Mouse (Mus musculus) midbrain, embryonic 16.5 days (tissue): ENCODE data around the gene Ssb. TPM values are rescaled to one million over a fixed set of nuclear protein-coding genes. Genes with fewer than 3 reads are reported as not detected.

Source experiments
- ATAC-seq: fragments of 200-750 bp; cut with Nextera tagmentation; 2 replicates; pipeline ENCODE4 v1.8.0; 2017; ENCODE audit warnings: moderate TSS enrichment
- H3K27ac ChIP-seq: fragments of 300-500 bp; sonication (generic); 2 replicates; pipeline ENCODE4 v1.5.1; 2014; ENCODE audit warnings: mild to moderate bottlenecking, low read length, mixed read lengths
- H3K27me3 ChIP-seq: fragments of 300-500 bp; sonication (generic); 2 replicates; pipeline ENCODE4 v1.6.1; 2014; ENCODE audit warnings: low read depth, low read length, mixed read lengths; ENCODE audit not compliant: control insufficient read depth, insufficient read depth
- H3K36me3 ChIP-seq: fragments of 300-500 bp; sonication (generic); 2 replicates; pipeline ENCODE4 v1.6.1; 2014; ENCODE audit warnings: mild to moderate bottlenecking, low read length, moderate library complexity, mixed read lengths; ENCODE audit not compliant: control insufficient read depth, insufficient read depth
- H3K4me1 ChIP-seq: fragments of 300-500 bp; sonication (generic); 2 replicates; pipeline ENCODE4 v1.6.1; 2014; ENCODE audit warnings: mild to moderate bottlenecking, low read length, mixed read lengths; ENCODE audit not compliant: control insufficient read depth, insufficient read depth
- H3K4me2 ChIP-seq: fragments of 300-500 bp; sonication (generic); 2 replicates; pipeline ENCODE4 v1.6.1; 2014; ENCODE audit warnings: mild to moderate bottlenecking, low read length, mixed read lengths
- H3K4me3 ChIP-seq: fragments of 300-500 bp; sonication (generic); 2 replicates; pipeline ENCODE4 v1.5.1; 2014; ENCODE audit warnings: low read depth, mild to moderate bottlenecking, low read length, moderate library complexity, mixed read lengths
- H3K9ac ChIP-seq: fragments of 300-500 bp; sonication (generic); 2 replicates; pipeline ENCODE4 v1.6.1; 2014; ENCODE audit warnings: low read depth, low read length, mixed read lengths
- H3K9me3 ChIP-seq: fragments of 300-500 bp; sonication (generic); replicated peaks from 2 replicates; pipeline ENCODE4 v1.6.1; 2014; ENCODE audit warnings: mild to moderate bottlenecking, low read length, mixed read lengths; ENCODE audit not compliant: control insufficient read depth, poor library complexity, severe bottlenecking
- WGBS: fragments of 180-500 bp; shearing (Covaris S2); extraction: QIAGEN DNeasy Blood & Tissue Kit; methylation state at CpG from one replicate; pipeline ENCODE4 v1.1.7; 2014; 5-methylcytosine and 5-hydroxymethylcytosine counted together
- polyA plus RNA-seq: library from polyadenylated mRNA; unstranded; fragments of >200 nt; fragmentation: Nextera tagmentation; extraction: Ambion mirVana; gene quantifications from 2 replicates; pipeline ENCODE4 v1.2.1, GENCODE M21; 2015

Ssb gene
- polyA plus RNA-seq, 1 experiment from 2014 or later, result 241 TPM

- H3K9me3 ChIP-seq, result no peaks in the 10 kb centered on the region
- peak within 1 kb of the TSS; percentile 52 for H3K4me2 ChIP-seq
- peak within 1 kb of the TSS; percentile 38; the same call in 1 of the 2 replicates for H3K27ac ChIP-seq
- ATAC-seq, result peak; percentile 97
- no peaks in the 10 kb centered on the region for H3K27me3 ChIP-seq
- H3K36me3 ChIP-seq, result no peaks in the 10 kb centered on the region
- H3K4me3 ChIP-seq, result peak within 1 kb of the TSS; percentile 38
- H3K4me1 ChIP-seq, result peaks cover 5% of the 10 kb centered on the region; the same call in 1 of the 2 replicates
- WGBS, result 2% methylated on average over 45 of the region's 45 CpGs
- peak within 1 kb of the TSS; percentile 66 for H3K9ac ChIP-seq
Observed at GRCm38 (mm10) chr2:69885451-69886305, 24.3 kb downstream of the Ssb start, which contains the start of gene Mettl5. Gene Mettl5, minus strand, starts transcription at chr2:69885615.

- H3K27me3 ChIP-seq, result no peaks in the 10 kb centered on the region
- no peak overlapping the region for H3K9ac ChIP-seq
- no peak for ATAC-seq
- 87% methylated on average over 2 of the region's 2 CpGs for WGBS
- no peak overlapping the region for H3K27ac ChIP-seq
- H3K4me3 ChIP-seq, result no peak overlapping the region
- H3K4me2 ChIP-seq, result no peak overlapping the region
- no peaks in the 10 kb centered on the region for H3K36me3 ChIP-seq
- no peaks in the 10 kb centered on the region for H3K9me3 ChIP-seq
- peaks cover 5% of the 10 kb centered on the region; the same call in 1 of the 2 replicates for H3K4me1 ChIP-seq
Observed at GRCm38 (mm10) chr2:69888957-69889356, 27.6 kb downstream of the Ssb start.

DNA sequence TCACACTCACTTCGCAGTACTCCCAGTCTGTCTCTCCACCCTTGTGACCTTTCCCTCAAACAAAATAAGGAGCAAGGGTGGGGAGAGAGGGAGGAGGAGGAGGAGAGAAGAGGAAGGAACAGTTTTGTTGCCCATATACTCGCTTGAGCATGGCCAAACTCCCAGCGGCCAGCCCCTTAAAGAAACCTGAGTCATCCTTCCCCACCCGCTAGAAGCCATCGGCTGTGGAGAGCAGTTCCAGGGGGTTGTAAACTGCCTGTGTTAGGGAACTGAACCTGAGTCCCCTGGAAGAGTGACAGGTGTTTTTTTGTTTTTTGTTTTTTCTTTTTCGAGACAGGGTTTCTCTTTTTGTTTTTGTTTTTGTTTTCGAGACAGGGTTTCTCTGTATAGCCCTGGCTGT lies 29.5 kb downstream of the Ssb start:
- Histone ChIP-seq H3K4me1 (no peaks in the 10 kb centered on the region; the same call in 1 of the 2 replicates), H3K9ac (no peak overlapping the region), H3K36me3 (no peaks in the 10 kb centered on the region), H3K9me3 (no peaks in the 10 kb centered on the region), H3K27me3 (no peaks in the 10 kb centered on the region), H3K4me2 (no peak overlapping the region), H3K4me3 (no peak overlapping the region), H3K27ac (no peak overlapping the region)
- 80% methylated on average over 7 of the region's 7 CpGs for WGBS
- no peak for ATAC-seq

DNA sequence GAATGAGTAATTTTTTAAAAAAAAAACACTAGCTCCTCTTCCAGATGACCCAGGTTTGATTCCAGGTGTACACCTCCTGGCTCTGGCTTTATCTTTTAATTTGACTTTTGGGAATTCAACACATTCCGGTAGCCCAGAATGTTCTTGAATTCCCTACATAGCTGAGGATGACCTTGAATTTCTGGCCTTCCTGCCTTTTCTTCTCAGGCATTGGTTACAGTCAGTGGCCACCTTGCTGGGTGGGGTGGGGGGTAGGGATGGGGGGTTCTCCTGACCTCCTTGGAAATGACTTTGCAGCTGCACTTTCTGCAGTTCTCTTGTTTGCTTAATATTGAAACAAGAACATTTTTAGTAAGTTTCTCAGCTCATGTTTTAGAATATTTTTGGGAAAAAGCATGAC lies 31.8 kb downstream of the Ssb start:
- H3K9me3 ChIP-seq, result no peaks in the 10 kb centered on the region
- H3K36me3 ChIP-seq, result no peaks in the 10 kb centered on the region
- H3K4me1 ChIP-seq, result no peaks in the 10 kb centered on the region
- H3K4me2 ChIP-seq, result no peak overlapping the region
- no peaks in the 10 kb centered on the region for H3K27me3 ChIP-seq
- H3K4me3 ChIP-seq, result no peak overlapping the region
- H3K27ac ChIP-seq, result no peak overlapping the region
- WGBS, result 86% methylated on average over 1 of the region's 1 CpGs
- H3K9ac ChIP-seq, result no peak overlapping the region
- ATAC-seq, result no peak

- 86% methylated on average over 5 of the region's 5 CpGs for WGBS
- Histone ChIP-seq H3K9me3 (no peaks in the 10 kb centered on the region), H3K36me3 (no peaks in the 10 kb centered on the region), H3K27me3 (no peaks in the 10 kb centered on the region), H3K4me1 (peaks cover 6% of the 10 kb centered on the region), H3K4me2 (no peak overlapping the region), H3K27ac (no peak overlapping the region), H3K4me3 (no peak overlapping the region), H3K9ac (no peak overlapping the region)
- ATAC-seq, result no peak
Observed at GRCm38 (mm10) chr2:69893891-69894290, 32.5 kb downstream of the Ssb start.

GRCm38 (mm10) chr2:69895502-69896223 lies 34.3 kb downstream of the Ssb start:
- no peak overlapping the region for H3K4me3 ChIP-seq
- no peaks in the 10 kb centered on the region for H3K36me3 ChIP-seq
- no peak for ATAC-seq
- no peak overlapping the region for H3K4me2 ChIP-seq
- H3K4me1 ChIP-seq, result peaks cover 19% of the 10 kb centered on the region
- H3K9ac ChIP-seq, result no peak overlapping the region
- H3K9me3 ChIP-seq, result no peaks in the 10 kb centered on the region
- H3K27me3 ChIP-seq, result no peaks in the 10 kb centered on the region
- WGBS, result 62% methylated on average over 14 of the region's 14 CpGs
- no peak overlapping the region for H3K27ac ChIP-seq

DNA sequence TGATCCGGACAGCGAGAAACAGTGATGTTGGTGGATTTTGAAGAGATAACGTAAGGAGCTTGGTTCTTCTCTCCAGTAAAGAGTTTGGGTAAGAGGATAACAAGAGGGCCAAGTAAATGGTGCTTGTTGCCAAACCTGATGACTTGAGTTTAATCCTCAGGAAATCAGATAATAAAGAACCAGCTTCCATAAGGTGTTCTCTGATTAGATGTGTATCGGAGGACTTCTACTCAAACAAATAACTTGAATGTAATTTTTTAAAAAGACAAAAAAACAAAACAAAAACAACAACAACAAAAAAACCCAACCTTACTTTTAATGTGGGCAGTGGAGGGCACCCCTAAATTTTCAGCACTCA lies 34.8 kb downstream of the Ssb start:
- ATAC-seq, result no peak

DNA sequence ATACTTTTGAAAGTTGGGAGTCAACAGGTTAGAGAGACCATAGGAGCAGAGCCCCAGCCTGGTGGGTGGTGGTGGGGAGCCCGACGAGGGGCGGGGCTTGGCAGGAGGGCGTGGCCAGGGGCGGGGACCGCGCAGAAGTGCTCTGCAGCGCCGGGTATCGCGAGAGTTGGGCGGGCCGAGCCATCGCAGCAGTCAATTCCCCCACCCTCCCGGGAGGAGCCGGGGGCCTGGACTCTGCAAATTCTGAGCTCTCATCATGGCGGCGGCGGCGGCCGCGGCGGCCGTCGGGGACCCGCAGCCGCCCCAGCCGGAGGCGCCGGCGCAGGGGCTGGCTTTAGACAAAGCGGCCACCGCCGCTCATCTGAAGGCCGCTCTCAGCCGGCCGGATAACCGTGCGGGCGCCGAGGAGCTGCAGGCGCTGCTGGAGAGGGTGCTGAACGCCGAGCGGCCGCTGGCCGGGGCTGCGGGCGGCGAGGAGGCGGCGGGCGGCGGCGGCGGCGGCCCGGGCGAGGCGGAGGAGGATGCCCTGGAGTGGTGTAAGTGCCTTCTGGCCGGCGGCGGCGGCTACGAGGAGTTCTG lies 35.8 kb downstream of the Ssb start, which contains the start of gene Ubr3:
Gene Ubr3, plus strand, starts transcription at position 208 of the 579 bp plus-strand sequence.
- Histone ChIP-seq H3K36me3 (no peaks in the 10 kb centered on the region), H3K4me3 (peak within 1 kb of the TSS; percentile 81)
- WGBS, result 1% methylated on average over 53 of the region's 65 CpGs

More for the DNA sequence above, 34.8 kb downstream of the Ssb start:
- Histone ChIP-seq H3K27ac (no peak overlapping the region), H3K4me1 (peaks cover 19% of the 10 kb centered on the region), H3K9me3 (no peaks in the 10 kb centered on the region), H3K27me3 (no peaks in the 10 kb centered on the region), H3K4me3 (no peak overlapping the region), H3K36me3 (no peaks in the 10 kb centered on the region), H3K9ac (no peak overlapping the region), H3K4me2 (no peak overlapping the region)
- 91% methylated on average over 4 of the region's 4 CpGs for WGBS

More for the DNA sequence above, 35.8 kb downstream of the Ssb start, which contains the start of gene Ubr3:
- Histone ChIP-seq H3K4me1 (peaks cover 19% of the 10 kb centered on the region), H3K9ac (peak within 1 kb of the TSS; percentile 95), H3K4me2 (peak within 1 kb of the TSS; percentile 68), H3K9me3 (no peaks in the 10 kb centered on the region), H3K27me3 (no peaks in the 10 kb centered on the region), H3K27ac (peak within 1 kb of the TSS; percentile 91)
- peak; percentile 98 for ATAC-seq
